Mouse (Mus musculus): Measurements from ENCODE around the gene Tdrd1.

Gene Tdrd1

GRCm38 (mm10) chr19:56829267-56829666, 3.3 kb downstream of the Tdrd1 start:
- DNase-seq, result no peak

- DNase-seq, result no peak
Observed at GRCm38 (mm10) chr19:56830163-56830562, 4.2 kb downstream of the Tdrd1 start.

GRCm38 (mm10) chr19:56835340-56835739, 9.3 kb downstream of the Tdrd1 start:
- peak in 1 of 2 experiments; percentile 45 for DNase-seq

- DNase-seq, result peak in 1 of 2 experiments; percentile 10
Observed at GRCm38 (mm10) chr19:56838942-56839706, 13.1 kb downstream of the Tdrd1 start.

- DNase-seq, result peak in 1 of 2 experiments; percentile 9
Observed at GRCm38 (mm10) chr19:56842974-56843373, 17.0 kb downstream of the Tdrd1 start.

GRCm38 (mm10) chr19:56852590-56852989, 26.6 kb downstream of the Tdrd1 start:
- DNase-seq, result no peak

GRCm38 (mm10) chr19:56856455-56856854, 30.4 kb downstream of the Tdrd1 start:
- DNase-seq, result peak; percentile 10 to 58

GRCm38 (mm10) chr19:56867701-56868100, 41.7 kb downstream of the Tdrd1 start:
- peak in 1 of 2 experiments; percentile 10 for DNase-seq

GRCm38 (mm10) chr19:56873816-56874600, 48.0 kb downstream of the Tdrd1 start, which contains the start of gene Vwa2:
Gene Vwa2, plus strand, starts transcription at chr19:56874249.
- DNase-seq, result peak; percentile 30 to 54

GRCm38 (mm10) chr19:56874601-56875315, 48.7 kb downstream of the Tdrd1 start:
- no peak for DNase-seq

GRCm38 (mm10) chr19:56877364-56877763, 51.4 kb downstream of the Tdrd1 start:
- no peak for DNase-seq

GRCm38 (mm10) chr19:56887879-56888278, 61.9 kb downstream of the Tdrd1 start:
- no peak for DNase-seq

GRCm38 (mm10) chr19:56888654-56889053, 62.6 kb downstream of the Tdrd1 start:
- no peak for DNase-seq

GRCm38 (mm10) chr19:56891438-56891837, 65.4 kb downstream of the Tdrd1 start:
- DNase-seq, result no peak

GRCm38 (mm10) chr19:56892586-56892985, 66.6 kb downstream of the Tdrd1 start:
- no peak for DNase-seq

- no peak for DNase-seq
Observed at GRCm38 (mm10) chr19:56893326-56893725, 67.3 kb downstream of the Tdrd1 start.

- DNase-seq, result no peak
Observed at GRCm38 (mm10) chr19:56897654-56898053, 71.6 kb downstream of the Tdrd1 start.

GRCm38 (mm10) chr19:56904095-56904494, 78.1 kb downstream of the Tdrd1 start:
- DNase-seq, result no peak

GRCm38 (mm10) chr19:56905395-56905794, 79.4 kb downstream of the Tdrd1 start:
- no peak for DNase-seq

- no peak for DNase-seq
Observed at GRCm38 (mm10) chr19:56907850-56908249, 81.8 kb downstream of the Tdrd1 start.

GRCm38 (mm10) chr19:56908472-56909270, 82.7 kb downstream of the Tdrd1 start:
- peak; percentile 61 to 62 for DNase-seq

GRCm38 (mm10) chr19:56910561-56910960, 84.6 kb downstream of the Tdrd1 start:
- DNase-seq, result no peak

Measured in lung, postnatal 4 days (tissue).